Mouse (Mus musculus): ENCODE results near the gene Evpl. TPM values are rescaled to one million over a fixed set of nuclear protein-coding genes. Genes with fewer than 3 reads are reported as not detected.

The Evpl gene
- polyA plus RNA-seq, 1 experiment from 2014 or later: 0.56 TPM

DNA sequence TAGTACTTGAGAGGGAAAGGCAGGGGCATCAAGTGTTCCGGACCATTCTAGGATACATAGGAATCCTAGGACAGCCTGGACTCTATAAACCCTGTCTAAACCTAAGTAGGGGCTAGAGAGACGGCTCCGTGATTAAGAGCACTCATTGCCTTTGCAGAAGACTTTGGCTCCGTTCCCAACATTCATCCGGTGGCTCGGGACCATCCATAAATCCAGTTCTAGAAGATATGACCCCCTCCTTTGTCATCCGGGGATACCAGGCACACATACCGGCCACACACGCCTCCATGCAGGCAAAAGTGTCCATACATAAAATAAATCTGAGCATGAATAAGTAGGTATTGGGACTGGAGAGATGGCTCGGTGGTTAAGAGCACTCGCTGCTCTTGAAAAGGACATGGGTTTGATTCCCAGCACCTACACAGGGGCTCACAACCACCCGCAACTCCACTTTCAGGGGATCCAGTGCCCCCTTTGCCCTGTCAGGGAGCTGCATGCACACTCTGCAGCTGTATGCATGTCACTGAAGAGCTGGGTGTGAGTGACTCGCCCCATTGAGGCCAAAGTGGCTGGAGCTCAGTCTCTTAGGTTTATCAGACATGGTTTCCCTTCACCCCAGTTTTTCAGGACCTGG, 23.9 kb downstream of the Evpl start:
- Histone ChIP-seq H3K4me3 (ENCODE audit: low read depth, low read length) (no peak overlapping the region), H3K4me1 (replicated peaks; ENCODE audit: control insufficient read depth, insufficient read depth, low read length) (peaks cover 10% of the 10 kb centered on the region), H3K36me3 (ENCODE audit: control insufficient read depth, insufficient read depth, low read length) (no peaks in the 10 kb centered on the region), H3K27me3 (replicated peaks; ENCODE audit: control insufficient read depth, insufficient read depth, low read length) (no peaks in the 10 kb centered on the region), H3K4me2 (no peak overlapping the region), H3K9me3 (ENCODE audit: control insufficient read depth, low read length) (no peaks in the 10 kb centered on the region), H3K27ac (ENCODE audit: low read depth, low read length) (no peak overlapping the region), H3K9ac (ENCODE audit: low read depth, low read length) (no peak overlapping the region)
- no peak for ATAC-seq (replicated peaks; ENCODE audit: low FRiP score)
- WGBS: 91% methylated on average over 13 of the region's 13 CpGs
- no peak for DNase-seq (ENCODE audit: low spot score)

DNA sequence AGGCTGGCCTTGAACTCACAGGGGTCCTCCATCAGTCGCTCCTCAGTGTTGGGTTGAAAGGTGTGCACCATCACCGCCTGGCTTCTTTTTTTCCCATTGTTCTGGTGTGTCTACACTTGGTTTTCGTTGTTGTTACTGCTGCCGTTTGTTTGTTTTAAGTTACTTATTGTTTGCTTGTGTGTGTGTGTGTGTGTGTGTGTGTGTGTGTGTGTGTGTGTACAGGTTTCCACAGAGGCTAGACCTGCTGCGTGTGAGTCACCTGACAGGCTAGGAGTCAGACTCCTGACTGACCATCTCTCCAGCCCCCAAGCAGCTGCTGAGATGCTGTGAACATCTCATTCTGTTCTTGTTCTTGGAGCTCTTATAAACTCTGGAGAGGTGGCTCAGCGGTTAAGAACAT, 25.0 kb downstream of the Evpl start:
- no peaks in the 10 kb centered on the region for H3K9me3 ChIP-seq (ENCODE audit: control insufficient read depth, low read length)
- no peaks in the 10 kb centered on the region for H3K36me3 ChIP-seq (ENCODE audit: control insufficient read depth, insufficient read depth, low read length)
- 83% methylated on average over 6 of the region's 6 CpGs for WGBS
- H3K4me3 ChIP-seq (ENCODE audit: low read depth, low read length): no peak overlapping the region
- no peak overlapping the region for H3K9ac ChIP-seq (ENCODE audit: low read depth, low read length)
- H3K27ac ChIP-seq (ENCODE audit: low read depth, low read length): no peak overlapping the region
- no peak overlapping the region for H3K4me2 ChIP-seq
- peaks cover 3% of the 10 kb centered on the region; the same call in 1 of the 2 replicates for H3K4me1 ChIP-seq (replicated peaks; ENCODE audit: control insufficient read depth, insufficient read depth, low read length)
- H3K27me3 ChIP-seq (replicated peaks; ENCODE audit: control insufficient read depth, insufficient read depth, low read length): no peaks in the 10 kb centered on the region
- no peak for ATAC-seq (replicated peaks; ENCODE audit: low FRiP score)
- no peak for DNase-seq (ENCODE audit: low spot score)

DNA sequence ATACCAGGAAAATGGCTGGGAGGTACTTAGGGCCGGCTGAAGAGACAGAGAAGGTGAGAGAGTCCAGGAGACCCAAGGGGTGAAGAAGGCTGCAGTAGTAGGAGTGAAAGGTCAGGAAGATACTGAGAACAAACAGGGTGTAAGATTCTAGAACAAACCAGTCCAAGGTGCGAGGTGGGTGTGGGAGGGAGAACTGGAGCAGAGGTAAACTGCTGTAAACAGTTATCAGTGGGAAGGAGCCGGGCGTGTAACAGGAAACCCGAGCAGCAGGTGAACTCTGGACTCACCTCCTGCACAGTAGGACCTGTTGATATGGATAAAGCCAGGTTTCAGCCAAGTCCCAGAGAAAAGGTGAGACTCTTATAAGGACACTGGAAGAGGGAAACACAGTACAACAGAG, 27.2 kb downstream of the Evpl start:
- Histone ChIP-seq H3K9ac (ENCODE audit: low read depth, low read length) (no peak overlapping the region), H3K4me3 (ENCODE audit: low read depth, low read length) (no peak overlapping the region), H3K4me2 (no peak overlapping the region), H3K27me3 (replicated peaks; ENCODE audit: control insufficient read depth, insufficient read depth, low read length) (no peaks in the 10 kb centered on the region), H3K4me1 (replicated peaks; ENCODE audit: control insufficient read depth, insufficient read depth, low read length) (peaks cover 5% of the 10 kb centered on the region; the same call in 1 of the 2 replicates), H3K36me3 (ENCODE audit: control insufficient read depth, insufficient read depth, low read length) (peaks cover 10% of the 10 kb centered on the region), H3K9me3 (ENCODE audit: control insufficient read depth, low read length) (no peaks in the 10 kb centered on the region), H3K27ac (ENCODE audit: low read depth, low read length) (no peak overlapping the region)
- ATAC-seq (replicated peaks; ENCODE audit: low FRiP score): no peak
- no peak for DNase-seq (ENCODE audit: low spot score)
- WGBS: 66% methylated on average over 5 of the region's 5 CpGs

DNA sequence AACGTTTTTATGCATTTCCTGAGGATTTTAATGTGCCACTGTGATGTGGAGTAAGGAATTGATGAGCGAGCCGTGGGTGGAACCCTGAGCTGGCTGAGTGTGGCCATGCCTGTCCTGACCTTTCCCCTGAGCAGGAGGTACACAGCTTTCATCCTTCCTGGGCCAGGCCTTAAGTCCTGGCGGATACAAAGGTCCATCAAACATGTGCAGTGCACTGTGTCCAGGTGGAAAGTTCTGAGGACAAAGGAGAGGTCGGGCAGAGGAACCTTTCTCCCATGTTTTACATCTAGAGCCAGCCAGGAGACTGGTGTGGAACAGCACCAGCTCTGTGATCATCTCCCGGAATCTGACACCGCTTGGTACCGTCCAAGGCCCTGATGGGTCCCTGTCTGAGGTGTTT, 28.6 kb downstream of the Evpl start:
- H3K27ac ChIP-seq (ENCODE audit: low read depth, low read length): no peak overlapping the region
- peaks cover 5% of the 10 kb centered on the region; the same call in 1 of the 2 replicates for H3K4me1 ChIP-seq (replicated peaks; ENCODE audit: control insufficient read depth, insufficient read depth, low read length)
- WGBS: 78% methylated on average over 8 of the region's 8 CpGs
- peaks cover 10% of the 10 kb centered on the region for H3K36me3 ChIP-seq (ENCODE audit: control insufficient read depth, insufficient read depth, low read length)
- no peak overlapping the region for H3K4me2 ChIP-seq
- no peaks in the 10 kb centered on the region for H3K9me3 ChIP-seq (ENCODE audit: control insufficient read depth, low read length)
- no peaks in the 10 kb centered on the region for H3K27me3 ChIP-seq (replicated peaks; ENCODE audit: control insufficient read depth, insufficient read depth, low read length)
- ATAC-seq (replicated peaks; ENCODE audit: low FRiP score) (no peak), DNase-seq (ENCODE audit: low spot score) (no peak)
- H3K9ac ChIP-seq (ENCODE audit: low read depth, low read length): no peak overlapping the region
- no peak overlapping the region for H3K4me3 ChIP-seq (ENCODE audit: low read depth, low read length)

DNA sequence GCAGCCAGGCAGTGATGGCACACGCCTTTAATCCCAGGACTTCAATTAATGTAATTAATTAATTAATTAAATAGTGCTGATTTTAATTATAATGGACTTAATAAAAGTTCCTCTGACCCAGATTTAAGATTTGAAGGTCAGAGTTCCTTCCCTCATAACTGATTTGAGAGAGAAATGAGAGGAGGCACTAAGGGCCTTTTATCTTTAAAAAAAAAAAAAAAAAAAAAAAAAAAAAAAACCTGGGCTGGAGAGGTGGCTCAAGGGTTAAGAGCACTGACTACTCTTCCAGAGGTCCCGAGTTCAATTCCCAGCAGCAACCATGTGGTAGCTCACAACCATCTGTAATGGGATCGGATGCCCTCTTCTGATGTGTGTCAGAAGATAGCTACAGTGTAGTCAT, 29.2 kb downstream of the Evpl start:
- WGBS: 82% methylated on average over 3 of the region's 3 CpGs
- no peak for ATAC-seq (replicated peaks; ENCODE audit: low FRiP score)
- no peak overlapping the region for H3K27ac ChIP-seq (ENCODE audit: low read depth, low read length)
- no peak overlapping the region for H3K4me3 ChIP-seq (ENCODE audit: low read depth, low read length)
- peaks cover 5% of the 10 kb centered on the region; the same call in 1 of the 2 replicates for H3K4me1 ChIP-seq (replicated peaks; ENCODE audit: control insufficient read depth, insufficient read depth, low read length)
- H3K9me3 ChIP-seq (ENCODE audit: control insufficient read depth, low read length): no peaks in the 10 kb centered on the region
- no peak overlapping the region for H3K4me2 ChIP-seq
- no peak overlapping the region for H3K9ac ChIP-seq (ENCODE audit: low read depth, low read length)
- no peak for DNase-seq (ENCODE audit: low spot score)
- peaks cover 10% of the 10 kb centered on the region for H3K36me3 ChIP-seq (ENCODE audit: control insufficient read depth, insufficient read depth, low read length)
- H3K27me3 ChIP-seq (replicated peaks; ENCODE audit: control insufficient read depth, insufficient read depth, low read length): no peaks in the 10 kb centered on the region

DNA sequence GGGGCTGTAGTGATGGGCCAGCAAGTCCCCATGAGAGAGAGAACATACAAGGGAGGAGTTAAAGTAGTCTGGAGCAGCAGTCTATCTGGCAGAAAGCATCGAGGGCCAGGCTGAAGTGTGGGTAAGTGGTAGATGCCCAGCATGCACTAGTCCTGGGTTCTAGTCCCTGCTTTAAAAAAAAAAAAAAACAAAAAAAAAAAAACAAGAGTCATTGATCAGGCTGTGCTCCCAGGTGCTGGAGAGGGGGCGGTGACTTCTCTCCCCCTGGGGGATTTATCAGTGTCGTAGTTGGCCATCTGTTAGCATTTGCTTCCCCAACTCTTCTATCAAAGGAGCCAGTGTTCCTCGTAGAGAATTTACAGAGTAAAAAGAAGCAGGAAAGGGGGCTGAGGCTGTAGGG, 31.2 kb downstream of the Evpl start:
- ATAC-seq (replicated peaks; ENCODE audit: low FRiP score) (no peak; the same call in 1 of the 2 replicates), DNase-seq (ENCODE audit: low spot score) (no peak)
- H3K4me3 ChIP-seq (ENCODE audit: low read depth, low read length): no peak overlapping the region
- no peak overlapping the region for H3K9ac ChIP-seq (ENCODE audit: low read depth, low read length)
- no peaks in the 10 kb centered on the region for H3K27me3 ChIP-seq (replicated peaks; ENCODE audit: control insufficient read depth, insufficient read depth, low read length)
- H3K4me1 ChIP-seq (replicated peaks; ENCODE audit: control insufficient read depth, insufficient read depth, low read length): peaks cover 5% of the 10 kb centered on the region; the same call in 1 of the 2 replicates
- H3K4me2 ChIP-seq: no peak overlapping the region
- no peaks in the 10 kb centered on the region for H3K9me3 ChIP-seq (ENCODE audit: control insufficient read depth, low read length)
- H3K27ac ChIP-seq (ENCODE audit: low read depth, low read length): no peak overlapping the region
- 56% methylated on average over 4 of the region's 4 CpGs for WGBS
- peaks cover 10% of the 10 kb centered on the region for H3K36me3 ChIP-seq (ENCODE audit: control insufficient read depth, insufficient read depth, low read length)

DNA sequence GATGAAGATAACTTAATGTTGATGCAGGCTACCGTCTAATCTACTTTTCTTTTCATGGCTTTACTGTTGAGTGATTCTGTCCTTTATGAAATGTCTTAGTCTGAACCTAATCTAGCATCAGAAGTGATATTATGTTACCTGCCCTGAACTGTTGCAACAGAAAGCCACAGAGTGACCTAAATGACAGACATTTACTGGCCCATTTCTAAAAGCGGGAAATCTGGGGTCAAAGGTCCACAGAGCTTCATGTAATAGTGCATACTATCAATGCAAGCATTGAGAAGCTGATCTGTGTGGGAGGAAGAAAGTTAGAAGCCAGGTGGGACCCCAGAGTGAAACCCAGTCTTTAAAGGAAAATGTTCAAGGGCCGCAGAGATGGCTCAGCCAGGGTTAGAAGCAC, 34.7 kb downstream of the Evpl start:
- DNase-seq (ENCODE audit: low spot score): no peak
- H3K27ac ChIP-seq (ENCODE audit: low read depth, low read length): no peak overlapping the region
- H3K9ac ChIP-seq (ENCODE audit: low read depth, low read length): no peak overlapping the region
- peaks cover 10% of the 10 kb centered on the region for H3K36me3 ChIP-seq (ENCODE audit: control insufficient read depth, insufficient read depth, low read length)
- H3K27me3 ChIP-seq (replicated peaks; ENCODE audit: control insufficient read depth, insufficient read depth, low read length): no peaks in the 10 kb centered on the region
- no peak overlapping the region for H3K4me2 ChIP-seq
- WGBS: 92% methylated on average over 3 of the region's 3 CpGs
- ATAC-seq (replicated peaks; ENCODE audit: low FRiP score): no peak
- H3K4me1 ChIP-seq (replicated peaks; ENCODE audit: control insufficient read depth, insufficient read depth, low read length): 0 out of 2 replicates have a peak, but pooled peaks cover 2% of the 10 kb centered on the region
- no peak overlapping the region for H3K4me3 ChIP-seq (ENCODE audit: low read depth, low read length)
- H3K9me3 ChIP-seq (ENCODE audit: control insufficient read depth, low read length): no peaks in the 10 kb centered on the region

DNA sequence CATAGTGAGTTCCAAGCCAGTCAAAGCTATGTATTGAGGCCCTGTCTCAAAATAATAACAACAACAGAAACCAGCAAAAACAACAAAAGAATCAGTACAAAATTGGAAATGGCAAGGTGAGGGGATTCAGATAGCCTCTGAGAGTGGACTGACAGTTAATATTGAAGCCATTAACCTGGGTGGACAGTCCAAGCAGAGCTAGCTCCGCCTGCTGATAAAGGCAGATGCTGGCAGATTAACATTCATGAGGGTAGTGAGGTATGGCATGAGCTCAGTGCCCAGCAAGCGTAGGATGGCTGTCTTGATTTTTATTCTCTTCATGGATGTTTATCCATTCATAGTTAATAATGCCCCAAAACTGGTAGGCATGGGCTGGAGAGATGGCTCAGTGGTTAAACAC, 36.7 kb downstream of the Evpl start:
- Histone ChIP-seq H3K9ac (ENCODE audit: low read depth, low read length) (no peak overlapping the region), H3K36me3 (ENCODE audit: control insufficient read depth, insufficient read depth, low read length) (peaks cover 5% of the 10 kb centered on the region), H3K4me3 (ENCODE audit: low read depth, low read length) (no peak overlapping the region), H3K4me2 (no peak overlapping the region), H3K27me3 (replicated peaks; ENCODE audit: control insufficient read depth, insufficient read depth, low read length) (no peaks in the 10 kb centered on the region), H3K27ac (ENCODE audit: low read depth, low read length) (no peak overlapping the region), H3K9me3 (ENCODE audit: control insufficient read depth, low read length) (no peaks in the 10 kb centered on the region), H3K4me1 (replicated peaks; ENCODE audit: control insufficient read depth, insufficient read depth, low read length) (peaks cover 5% of the 10 kb centered on the region; the same call in 1 of the 2 replicates)
- ATAC-seq (replicated peaks; ENCODE audit: low FRiP score): no peak
- no peak for DNase-seq (ENCODE audit: low spot score)
- 92% methylated on average over 2 of the region's 2 CpGs for WGBS

Data from liver, embryonic 11.5 days (tissue).